Mouse (Mus musculus): Measurements from ENCODE around the gene Sltm.

DNA sequence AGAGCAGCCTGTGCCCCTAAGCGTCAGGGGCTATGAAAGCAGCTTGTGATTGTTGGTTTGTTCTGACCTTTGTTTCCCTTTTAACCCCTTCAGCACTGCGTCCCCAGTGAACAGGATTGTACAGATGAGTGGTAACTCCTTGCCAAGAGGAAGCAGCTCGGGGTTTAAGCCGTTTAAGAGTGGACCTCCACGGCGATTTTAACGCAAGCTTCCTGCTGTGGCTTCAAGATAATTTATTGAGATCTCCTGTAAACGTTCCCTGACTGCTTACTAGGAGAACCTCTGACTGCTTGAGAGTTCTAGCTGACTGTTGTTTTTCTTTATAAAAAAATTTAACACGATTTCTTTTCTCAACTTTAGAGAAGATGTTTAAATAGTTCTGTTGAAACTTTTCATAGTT, 48.9 kb downstream of the Sltm start:
- TF ChIP-seq POLR2A (IDR thresholded peaks at IDR 0.05; ENCODE audit: low read depth, low read length) (no peak), CTCF (IDR thresholded peaks at IDR 0.05; ENCODE audit: extremely low read depth, insufficient read depth, insufficient read length, insufficient replicate concordance) (no peak)
